Mouse (Mus musculus): ENCODE data around the gene Pias3. TPM values are rescaled to one million over a fixed set of nuclear protein-coding genes. Genes with fewer than 3 reads are reported as not detected.
A peak's percentile ranks its signal among the peaks of the same experiment; 100 is the strongest.
"Not testable (repeated sequence)": the region's sequence is repeated elsewhere in the genome, so short reads cannot be mapped to it uniquely, and the experiment has no call there.

Gene Pias3
- total RNA-seq, 2 experiments from 2014 or later, result 23.9 to 24.3 TPM

DNA sequence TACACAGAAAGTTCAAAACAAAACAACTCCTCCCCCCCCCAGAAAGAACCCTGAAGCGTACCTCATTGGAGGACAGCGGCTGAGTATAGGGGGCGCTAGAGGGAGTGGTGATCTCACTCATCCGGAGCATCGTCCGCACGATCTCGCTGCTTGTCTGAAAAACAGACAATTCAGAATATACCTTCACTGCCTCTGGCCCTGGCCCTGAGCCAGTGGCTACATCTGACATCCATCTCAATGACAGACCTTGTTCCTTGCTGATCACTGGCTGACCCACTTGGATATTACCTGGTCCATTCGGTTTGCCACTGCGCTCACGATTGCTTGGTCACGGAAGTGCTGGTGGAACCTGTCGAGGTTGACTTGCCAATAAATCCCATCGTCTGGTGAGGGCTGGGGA, 23.0 kb downstream of the Pias3 start:
- DNase-seq (ENCODE audit: low spot score in 2 of 2), result no peak
- intact Hi-C loops (cut with DNase I), result no loop called here

DNA sequence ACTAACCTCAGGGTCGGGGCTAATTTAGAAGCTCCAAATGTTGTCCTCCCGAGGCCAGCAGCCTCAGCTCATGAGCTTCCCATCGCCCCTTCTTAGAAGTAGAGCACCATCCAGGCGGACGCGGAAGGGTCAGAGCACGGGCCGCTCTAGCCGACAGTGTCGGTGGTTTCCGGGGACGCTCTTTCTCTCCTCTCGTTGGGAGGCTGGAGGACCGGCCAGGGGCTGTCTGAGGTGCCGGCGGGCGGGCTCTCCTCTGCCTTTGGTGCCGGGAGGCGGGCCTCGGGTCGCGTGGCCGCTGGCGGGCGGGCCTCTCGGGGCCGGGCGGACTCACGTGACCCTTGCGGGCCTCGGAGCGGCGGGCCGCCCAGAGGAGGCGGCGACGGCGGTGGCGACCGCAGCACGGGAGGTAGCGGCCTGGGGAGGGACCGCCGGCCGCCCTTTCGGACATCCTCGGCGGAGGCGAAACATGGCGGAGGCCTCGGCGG, 31.2 kb downstream of the Pias3 start, which contains the start of the genes Polr3c and Rnf115:
Polr3c (minus strand) TSS at position 286 of the 485 bp plus-strand sequence.
Rnf115 (plus strand) TSS at position 322 of the 485 bp plus-strand sequence.
- intact Hi-C loops (cut with DNase I), result no loop called here
- peak; percentile 95 to 98 for DNase-seq (ENCODE audit: low spot score in 2 of 2)

DNA sequence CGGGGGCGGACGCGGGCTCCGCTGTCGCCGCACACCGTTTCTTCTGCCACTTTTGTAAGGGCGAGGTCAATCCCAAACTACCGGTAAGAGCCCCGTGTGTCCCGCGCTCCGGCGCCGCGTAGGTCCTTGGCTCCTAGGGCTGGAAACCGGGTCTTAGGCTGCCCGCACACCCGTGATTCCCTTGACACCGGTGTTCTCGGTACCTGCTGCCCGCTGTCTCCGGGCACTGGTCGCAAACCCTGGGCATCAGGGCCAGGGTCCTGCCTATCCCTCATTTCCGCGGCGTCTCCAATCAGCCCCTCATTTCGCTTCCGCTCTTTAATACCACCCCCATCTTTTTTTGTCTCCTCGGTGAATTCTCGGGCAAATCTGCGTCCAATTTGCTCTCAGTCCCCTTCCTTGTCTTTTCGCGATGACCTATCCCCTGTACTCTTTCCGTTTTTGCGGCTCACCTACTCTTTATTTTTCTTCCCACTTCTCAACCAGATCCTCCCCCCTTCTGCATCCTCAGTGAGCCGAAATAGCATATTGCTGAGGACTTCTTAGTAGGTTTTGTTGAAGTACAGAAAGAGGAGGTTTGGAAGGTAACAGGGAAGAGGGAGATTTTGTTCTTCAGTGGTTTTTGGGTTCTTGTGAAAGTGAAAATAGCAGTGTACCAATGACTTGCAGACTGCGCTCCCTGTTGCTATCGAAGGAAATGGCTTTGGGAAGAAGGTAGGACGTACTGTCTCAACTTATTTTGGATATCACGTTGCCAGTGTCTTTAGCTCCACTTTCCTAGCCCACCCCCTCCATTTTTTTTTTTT, 31.8 kb downstream of the Pias3 start:
- peak; percentile 25 to 27 for DNase-seq (ENCODE audit: low spot score in 2 of 2)
- intact Hi-C loops (cut with DNase I), result no loop called here

- intact Hi-C loops (cut with DNase I), result no loop called here
- DNase-seq (ENCODE audit: low spot score in 2 of 2), result no peak
Measured at GRCm38 (mm10) chr3:96728634-96729402, 32.6 kb downstream of the Pias3 start.

DNA sequence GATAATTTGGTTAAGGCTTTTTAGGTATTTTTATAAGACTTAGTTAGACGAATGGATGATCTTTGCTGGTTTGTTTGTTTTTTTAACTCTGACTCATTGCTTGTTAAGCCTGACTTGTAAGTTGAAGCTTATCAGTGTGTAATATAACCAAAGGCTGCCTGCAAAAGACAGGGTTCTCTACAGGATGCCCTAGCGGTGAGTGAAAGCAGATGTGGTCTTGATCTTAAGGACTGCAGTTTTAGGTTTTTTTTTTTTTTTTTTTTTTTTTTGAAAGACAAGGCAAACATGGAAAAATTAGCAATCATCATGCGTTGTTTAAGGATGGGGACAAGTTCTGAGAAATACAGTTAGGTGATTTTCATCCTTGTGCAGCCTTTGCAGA, 33.2 kb downstream of the Pias3 start:
- intact Hi-C loops (cut with DNase I), result no loop called here

GRCm38 (mm10) chr3:96730785-96731184, 34.6 kb downstream of the Pias3 start:
- intact Hi-C loops (cut with DNase I), result no loop called here
- DNase-seq (ENCODE audit: low spot score in 2 of 2), result no peak

More for the DNA sequence above, 33.2 kb downstream of the Pias3 start:
- DNase-seq (ENCODE audit: low spot score in 2 of 2), result no peak

DNA sequence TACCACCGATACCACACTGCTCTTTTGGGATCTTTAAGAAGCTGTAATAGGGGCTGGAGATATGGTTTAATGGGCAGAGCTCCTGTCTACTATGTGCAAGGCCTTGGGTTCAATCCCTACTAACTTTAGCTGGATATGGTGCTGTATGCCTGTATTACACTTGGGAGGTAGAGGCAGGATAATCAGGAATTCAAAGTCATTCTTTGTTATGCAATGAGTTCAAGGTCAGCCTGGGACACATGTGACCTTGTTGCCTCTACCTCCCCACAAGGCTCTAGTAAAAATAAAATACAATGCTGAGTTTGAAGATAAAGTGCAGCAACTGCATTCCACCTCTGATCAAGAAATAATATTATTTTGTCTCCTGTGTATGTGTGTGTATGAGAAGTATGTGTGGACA, 37.8 kb downstream of the Pias3 start:
- intact Hi-C loops (cut with DNase I), result no loop called here
- DNase-seq (ENCODE audit: low spot score in 2 of 2), result no peak

DNA sequence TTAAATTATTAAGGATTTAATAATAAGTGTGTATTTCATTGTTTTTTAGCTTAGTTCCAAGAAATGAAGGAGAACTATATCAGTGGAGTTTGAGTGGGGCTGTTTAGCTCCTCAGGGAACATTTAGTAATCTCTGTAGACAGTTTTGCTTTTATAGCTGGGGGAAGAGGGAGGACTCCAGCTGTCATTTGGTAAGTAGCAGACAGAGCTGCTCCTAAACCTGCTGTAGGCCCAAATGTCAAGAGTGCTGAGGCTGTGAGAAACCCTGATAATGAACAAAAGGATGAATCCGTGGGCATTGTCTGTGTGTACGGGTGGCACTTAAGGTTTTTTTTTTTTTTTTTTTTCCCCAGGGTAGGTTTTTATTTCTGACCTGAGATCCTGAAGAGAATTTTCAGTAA, 39.0 kb downstream of the Pias3 start:
- intact Hi-C loops (cut with DNase I), result no loop called here
- no peak for DNase-seq (ENCODE audit: low spot score in 2 of 2)

DNA sequence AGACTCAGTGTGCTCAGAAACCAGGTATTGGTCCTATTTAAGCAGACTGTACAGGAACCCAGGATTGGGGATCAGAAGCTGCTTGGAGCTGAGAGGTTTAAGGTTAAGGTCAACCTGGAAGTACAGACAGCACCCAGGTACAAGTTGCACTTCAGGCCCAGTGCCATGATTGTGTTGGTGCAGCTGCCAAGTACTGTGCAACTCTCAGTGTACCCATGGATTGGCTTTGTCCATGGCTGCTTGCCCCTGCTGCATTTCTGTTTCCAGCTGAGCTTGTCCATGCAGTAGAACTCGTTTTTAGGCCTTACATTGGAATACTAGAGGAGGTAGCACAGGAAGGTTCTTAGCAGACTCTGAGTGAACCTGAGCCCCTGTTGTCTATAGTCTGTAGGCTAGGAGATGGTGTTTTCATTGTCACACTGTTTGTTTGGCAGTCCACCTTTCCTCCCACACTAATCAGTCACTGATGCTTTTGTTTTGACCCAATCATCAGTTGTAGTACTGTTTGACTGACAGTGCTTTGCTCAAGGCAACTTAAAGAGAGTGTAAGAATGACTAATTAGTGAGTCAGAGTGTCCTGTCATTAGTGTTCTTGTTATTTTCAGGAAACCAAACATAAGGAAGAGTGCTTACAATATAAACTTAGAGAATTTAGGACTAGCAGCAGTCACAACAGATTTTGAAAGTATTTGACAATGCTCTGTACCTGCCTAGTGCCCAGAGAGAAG, 41.0 kb downstream of the Pias3 start:
- DNase-seq (ENCODE audit: low spot score in 2 of 2), result no peak
- intact Hi-C loops (cut with DNase I), result no loop called here

- DNase-seq (ENCODE audit: low spot score in 2 of 2), result no peak
- intact Hi-C loops (cut with DNase I), result no loop called here
Measured at GRCm38 (mm10) chr3:96737995-96738394, 41.8 kb downstream of the Pias3 start.

GRCm38 (mm10) chr3:96740279-96740678, 44.1 kb downstream of the Pias3 start:
- DNase-seq (ENCODE audit: low spot score in 2 of 2); intact Hi-C loops (cut with DNase I): not testable (repeated sequence)

DNA sequence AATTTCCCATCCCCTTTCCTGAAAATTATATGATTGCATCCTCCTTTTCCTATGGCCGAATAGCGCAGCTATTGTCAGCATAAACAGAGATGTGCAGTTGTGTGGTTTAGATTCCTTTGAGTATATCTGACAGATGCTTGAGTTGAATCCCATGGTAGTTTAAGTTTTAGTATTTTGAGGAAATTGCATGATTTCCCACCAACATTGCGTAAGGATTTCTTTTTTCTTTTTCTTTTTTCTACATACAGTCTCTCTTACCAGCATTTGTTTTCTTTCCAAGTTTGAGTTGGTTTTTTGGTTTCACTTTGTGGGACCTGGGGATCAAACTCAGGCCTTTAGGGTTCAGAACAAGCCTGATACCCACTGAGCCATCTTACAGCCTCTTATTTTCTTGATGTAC, 48.2 kb downstream of the Pias3 start:
- intact Hi-C loops (cut with DNase I), result no loop called here
- DNase-seq (ENCODE audit: low spot score in 2 of 2), result no peak

- no peak for DNase-seq (ENCODE audit: low spot score in 2 of 2)
- intact Hi-C loops (cut with DNase I), result no loop called here
Measured at GRCm38 (mm10) chr3:96746829-96747228, 50.6 kb downstream of the Pias3 start.

Other genes starting within 250 kb of the Pias3 start
- gene BC107364, start 244.1 kb upstream of the Pias3 start, total RNA-seq (2021), result not detected
- 1 to 10 TPM in 1 of 2 experiments, under 1 TPM in 1; 0.77 to 2.1 TPM for gene Hfe2, start 171.2 kb upstream of the Pias3 start, total RNA-seq (2021)
- gene Txnip, start 138.4 kb upstream of the Pias3 start, total RNA-seq (2021), result 10 to 100 TPM; 19.5 to 21.8 TPM
- not detected for gene Gm16253, start 119.4 kb upstream of the Pias3 start, total RNA-seq (2021)
- gene Polr3gl, start 102.2 kb upstream of the Pias3 start, total RNA-seq (2021), result 10 to 100 TPM; 22.5 to 29.9 TPM
- 10 to 100 TPM; 68.9 to 75.7 TPM for gene Ankrd34a, start 99.7 kb upstream of the Pias3 start, total RNA-seq (2021)
- 10 to 100 TPM; 17.3 to 18.3 TPM for gene Lix1l, start 95.2 kb upstream of the Pias3 start, total RNA-seq (2021)
- 10 to 100 TPM; 37.4 to 43.7 TPM for gene Rbm8a, start 66.5 kb upstream of the Pias3 start, total RNA-seq (2021)
- 10 to 100 TPM; 56.1 to 57.1 TPM for gene Pex11b, start 61.0 kb upstream of the Pias3 start, total RNA-seq (2021)
- gene Gm42957, start 60.9 kb upstream of the Pias3 start, total RNA-seq (2021), result under 1 TPM; 0.17 to 0.66 TPM
- gene Itga10, start 50.8 kb upstream of the Pias3 start, total RNA-seq (2021), result 1 to 10 TPM; 1.2 to 3.2 TPM
- gene Ankrd35, start 26.3 kb upstream of the Pias3 start, total RNA-seq (2021), result 1 to 10 TPM; 7.5 to 8.1 TPM
- 1 to 10 TPM; 9.0 to 9.8 TPM for gene Nudt17, start 12.2 kb downstream of the Pias3 start, total RNA-seq (2021)
- 10 to 100 TPM; 24.1 to 28.0 TPM for gene Polr3c, start 31.2 kb downstream of the Pias3 start, total RNA-seq (2021)
- 10 to 100 TPM; 66.4 to 66.7 TPM for gene Rnf115, start 31.3 kb downstream of the Pias3 start, total RNA-seq (2021)
- gene Pdzk1, start 132.9 kb downstream of the Pias3 start, total RNA-seq (2021), result under 1 TPM; 0.15 to 0.34 TPM
- not detected for gene Cd160, start 133.0 kb downstream of the Pias3 start, total RNA-seq (2021)
- gene Gja5, start 208.3 kb downstream of the Pias3 start, total RNA-seq (2021), result 1 to 10 TPM in 1 of 2 experiments, under 1 TPM in 1; 0.84 to 2.0 TPM
- 10 to 100 TPM; 44.6 to 48.8 TPM for gene Gpr89, start 209.0 kb downstream of the Pias3 start, total RNA-seq (2021)
- gene Gja8, start 229.6 kb downstream of the Pias3 start, total RNA-seq (2021), result not detected